Mouse (Mus musculus) C2C12 (cell line): ENCODE data around the gene Supt16. TPM values are rescaled to one million over a fixed set of nuclear protein-coding genes. Genes with fewer than 3 reads are reported as not detected.
A peak's percentile ranks its signal among the peaks of the same experiment; 100 is the strongest.

ENCODE experiments used
- H3K27me3 ChIP-seq: one replicate; pipeline ENCODE4 v1.6.1; 2011; ENCODE audit not compliant: control insufficient read depth, insufficient read depth, insufficient read length
- H3K36me3 ChIP-seq: one replicate; pipeline ENCODE4 v1.6.1; 2011; ENCODE audit not compliant: control insufficient read depth, insufficient read depth
- H3K4me3 ChIP-seq: one replicate; pipeline ENCODE4 v1.5.1; 2011; ENCODE audit warnings: mild to moderate bottlenecking, control low read depth; ENCODE audit not compliant: poor library complexity, insufficient read depth, severe bottlenecking
- H3K79me2 ChIP-seq: one replicate; pipeline ENCODE4 v1.6.1; 2011; ENCODE audit not compliant: control insufficient read depth, insufficient read depth
- H3K79me3 ChIP-seq: one replicate; pipeline ENCODE4 v1.6.1; 2011; ENCODE audit warnings: low read depth, control low read depth
- H3ac ChIP-seq: one replicate; pipeline ENCODE3; 2011; ENCODE audit warnings: low read depth; ENCODE audit not compliant: control insufficient read depth, insufficient read length
- CEBPB ChIP-seq: IDR thresholded peaks from one replicate; pipeline ENCODE4 v1.6.1; 2011; ENCODE audit warnings: low read depth, mild to moderate bottlenecking, control low read depth, moderate library complexity
- CTCF ChIP-seq: IDR thresholded peaks from one replicate; pipeline ENCODE4 v1.5.1; 2011; ENCODE audit not compliant: control insufficient read depth, insufficient read depth, insufficient read length
- FOSL1 ChIP-seq: IDR thresholded peaks from one replicate; pipeline ENCODE4 v1.8.0; 2011; ENCODE audit warnings: mild to moderate bottlenecking, low read length; ENCODE audit not compliant: poor library complexity, insufficient read depth, severe bottlenecking
- MAX ChIP-seq: IDR thresholded peaks from one replicate; pipeline ENCODE4 v1.6.1; 2011; ENCODE audit warnings: mild to moderate bottlenecking, control low read depth
- MYOD1 ChIP-seq: IDR thresholded peaks from one replicate; pipeline ENCODE4 v1.6.1; 2011; ENCODE audit warnings: low read depth; ENCODE audit not compliant: control insufficient read depth, insufficient read length
- MYOG ChIP-seq: IDR thresholded peaks from one replicate; pipeline ENCODE4 v1.6.1; 2011; ENCODE audit not compliant: control insufficient read depth, insufficient read length; ENCODE audit errors: extremely low read depth
- USF1 ChIP-seq: IDR thresholded peaks from one replicate; pipeline ENCODE4 v1.6.1; 2011; ENCODE audit warnings: low read depth, mild to moderate bottlenecking, control low read depth, moderate library complexity
- polyA plus RNA-seq: library from polyadenylated mRNA; unstranded; fragments of >200 nt; fragmentation: generic; extraction: Trizol; gene quantifications from one replicate; pipeline ENCODE4 v1.2.1, GENCODE M21; 2012; ENCODE audit warnings: missing spikeins

The Supt16 gene
- polyA plus RNA-seq, 1 experiment = 25.3 TPM

GRCm38 (mm10) chr14:52196230-52197155 lies 723 bp downstream of the Supt16 start:
- no peak for TF ChIP-seq MYOG
- TF ChIP-seq FOSL1 = no peak
- TF ChIP-seq MYOD1 = no peak
- TF ChIP-seq CTCF = no peak
- no peak for TF ChIP-seq CEBPB
- TF ChIP-seq USF1 = no peak
- TF ChIP-seq MAX = no peak
- Histone ChIP-seq H3K79me3 (peaks cover 53% of the 10 kb centered on the region), H3K27me3 (no peaks in the 10 kb centered on the region), H3K4me3 (peak overlapping the region; percentile 87), H3ac (peak overlapping the region; percentile 94), H3K36me3 (peaks cover 30% of the 10 kb centered on the region), H3K79me2 (peaks cover 76% of the 10 kb centered on the region)

DNA sequence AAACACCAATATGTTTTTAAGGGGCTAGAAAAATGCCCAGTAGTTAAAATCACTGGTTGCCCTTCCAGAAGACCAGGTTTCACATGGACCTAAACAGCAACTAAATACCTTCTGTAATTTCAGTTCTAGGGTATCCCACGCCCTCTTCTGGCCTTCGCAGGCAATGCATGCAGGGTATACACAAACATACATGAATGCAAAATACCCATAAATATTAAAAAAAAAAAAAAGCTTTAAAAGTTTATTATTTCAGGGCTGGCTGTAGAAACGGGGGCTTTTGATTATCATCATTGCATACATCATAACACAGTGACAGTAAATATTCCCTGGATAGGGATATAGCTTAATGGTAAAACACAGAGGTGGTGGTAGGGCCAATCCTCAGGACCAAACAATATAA lies 1.5 kb downstream of the Supt16 start:
- H3K79me2 ChIP-seq = peaks cover 85% of the 10 kb centered on the region

GRCm38 (mm10) chr14:52190740-52191359 lies 6.4 kb downstream of the Supt16 start:
- Histone ChIP-seq H3K79me2 (peaks cover 100% of the 10 kb centered on the region), H3K79me3 (peaks cover 95% of the 10 kb centered on the region)

More for the DNA sequence above, 1.5 kb downstream of the Supt16 start:
- H3K4me3 ChIP-seq = peak overlapping the region; percentile 87
- no peaks in the 10 kb centered on the region for H3K27me3 ChIP-seq
- H3ac ChIP-seq = no peak overlapping the region
- H3K79me3 ChIP-seq = peaks cover 61% of the 10 kb centered on the region
- no peak for TF ChIP-seq USF1
- peaks cover 22% of the 10 kb centered on the region for H3K36me3 ChIP-seq

GRCm38 (mm10) chr14:52189519-52189918 lies 7.7 kb downstream of the Supt16 start:
- Histone ChIP-seq H3K79me3 (peaks cover 92% of the 10 kb centered on the region), H3K27me3 (no peaks in the 10 kb centered on the region), H3K4me3 (no peak overlapping the region), H3ac (no peak overlapping the region), H3K36me3 (peaks cover 19% of the 10 kb centered on the region), H3K79me2 (peaks cover 100% of the 10 kb centered on the region)
- TF ChIP-seq CEBPB (no peak), USF1 (no peak), MYOG (no peak), CTCF (no peak), MAX (no peak), FOSL1 (no peak)

More at GRCm38 (mm10) chr14:52190740-52191359, 6.4 kb downstream of the Supt16 start:
- Histone ChIP-seq H3K4me3 (no peak overlapping the region), H3ac (no peak overlapping the region), H3K36me3 (peaks cover 15% of the 10 kb centered on the region), H3K27me3 (no peaks in the 10 kb centered on the region)
- TF ChIP-seq MYOG = no peak
- no peak for TF ChIP-seq FOSL1
- no peak for TF ChIP-seq CEBPB
- peak; percentile 34 for TF ChIP-seq CTCF
- no peak for TF ChIP-seq MYOD1
- no peak for TF ChIP-seq USF1

DNA sequence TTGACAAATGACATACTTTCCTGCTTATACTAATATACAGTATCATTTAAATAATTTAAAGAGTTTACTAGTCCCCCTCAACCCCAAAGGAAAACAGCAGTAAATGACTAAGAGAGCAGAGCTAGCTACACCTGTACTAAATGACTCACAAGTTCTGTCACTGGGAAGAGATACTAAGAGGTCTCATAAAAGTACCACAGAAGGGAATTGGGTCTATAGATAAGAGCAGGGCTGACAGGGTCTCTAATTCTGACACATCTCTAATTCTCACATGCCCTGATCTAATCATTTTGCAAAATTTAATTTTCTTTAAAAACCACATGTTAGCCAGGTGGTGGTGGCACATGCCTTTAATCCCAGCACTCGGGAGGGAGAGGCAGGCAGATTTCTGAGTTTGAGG lies 8.4 kb downstream of the Supt16 start:
- H3K27me3 ChIP-seq = no peaks in the 10 kb centered on the region
- no peak for TF ChIP-seq MYOG
- TF ChIP-seq MAX = no peak
- no peak for TF ChIP-seq USF1
- no peak for TF ChIP-seq FOSL1

DNA sequence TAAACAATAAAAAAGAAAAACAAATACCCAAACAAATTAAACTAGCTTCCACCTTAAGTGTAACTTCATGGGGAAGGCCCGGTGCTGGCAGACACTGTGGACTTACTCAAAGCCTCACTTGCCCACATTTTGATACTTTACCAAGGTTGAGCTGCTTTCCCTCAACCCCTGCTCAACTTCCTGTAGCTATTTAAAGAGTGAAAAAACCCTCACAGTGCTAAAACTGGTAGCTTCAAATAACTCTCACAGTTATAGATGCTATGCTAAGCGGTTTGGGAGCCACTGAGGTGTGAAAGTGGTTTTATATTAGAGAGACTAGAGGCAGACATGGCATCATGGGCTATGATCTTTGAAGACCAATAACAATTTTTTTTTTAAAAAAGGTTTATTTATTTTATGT lies 30.6 kb downstream of the Supt16 start:
- H3K79me2 ChIP-seq = no peaks in the 10 kb centered on the region
- H3K79me3 ChIP-seq = peaks cover 3% of the 10 kb centered on the region
- no peaks in the 10 kb centered on the region for H3K27me3 ChIP-seq
- no peak for TF ChIP-seq CEBPB
- TF ChIP-seq CTCF = no peak
- TF ChIP-seq MYOD1 = no peak
- no peak for TF ChIP-seq MYOG
- TF ChIP-seq FOSL1 = no peak
- TF ChIP-seq USF1 = no peak
- TF ChIP-seq MAX = no peak
- H3K4me3 ChIP-seq = no peak overlapping the region
- peaks cover 65% of the 10 kb centered on the region for H3K36me3 ChIP-seq
- H3ac ChIP-seq = no peak overlapping the region

More for the DNA sequence above, 8.4 kb downstream of the Supt16 start:
- H3K36me3 ChIP-seq = peaks cover 22% of the 10 kb centered on the region
- peaks cover 91% of the 10 kb centered on the region for H3K79me3 ChIP-seq
- peaks cover 100% of the 10 kb centered on the region for H3K79me2 ChIP-seq
- no peak overlapping the region for H3K4me3 ChIP-seq
- H3ac ChIP-seq = no peak overlapping the region
